Comparison of ENCODE assay signal across 17 mouse cellular contexts in genomic region chr12:24933996-24934395, GRCm38 (mm10). TPM values are rescaled to one million over a fixed set of nuclear protein-coding genes. Genes with fewer than 3 reads are reported as not detected.
DNase-seq lines count a peak whose midpoint lies in the region; ATAC-seq lines count a peak whose summit lies in the region.
"Had no signal": no experiment of that assay in that cellular context is flagged by ENCODE, and none has a peak within 500 bp of the region (broad histone marks: within the 10 kb centered on the region; RNA-seq: fewer than 3 reads in every experiment).

No protein-coding gene starts in this region.

- H3K27me3 ChIP-seq in hindbrain, embryonic 14.5 days (ENCODE audit: control insufficient read depth, insufficient read depth, low read length): no peaks in the 10 kb centered on the region
- no peaks in the 10 kb centered on the region for H3K27me3 ChIP-seq in hindbrain, embryonic 12.5 days
- no peaks in the 10 kb centered on the region for H3K27me3 ChIP-seq in midbrain, embryonic 12.5 days
- H3K27me3 ChIP-seq in midbrain, embryonic 16.5 days (ENCODE audit: control insufficient read depth, insufficient read depth, low read depth, low read length): no peaks in the 10 kb centered on the region
- H3K27me3 ChIP-seq in embryonic facial prominence, embryonic 10.5 days (replicated peaks; ENCODE audit: low read depth, poor library complexity, severe bottlenecking): no peaks in the 10 kb centered on the region
- H3K27me3 ChIP-seq: limb, embryonic 13.5 days had no signal

- H3K9ac ChIP-seq in hindbrain, embryonic 14.5 days: no peak overlapping the region
- no peak overlapping the region for H3K9ac ChIP-seq in hindbrain, embryonic 12.5 days
- no peak overlapping the region for H3K9ac ChIP-seq in midbrain, embryonic 12.5 days (replicated peaks)
- H3K9ac ChIP-seq in midbrain, embryonic 16.5 days (ENCODE audit: low read depth, low read length): no peak overlapping the region
- H3K9ac ChIP-seq: limb, embryonic 13.5 days; liver, embryonic 14.5 days had no signal

- no peak overlapping the region for H3K4me2 ChIP-seq in hindbrain, embryonic 14.5 days (replicated peaks)
- no peak overlapping the region for H3K4me2 ChIP-seq in hindbrain, embryonic 12.5 days (replicated peaks)
- no peak overlapping the region for H3K4me2 ChIP-seq in midbrain, embryonic 12.5 days (replicated peaks)
- H3K4me2 ChIP-seq in midbrain, embryonic 16.5 days (ENCODE audit: low read length): no peak overlapping the region
- H3K4me2 ChIP-seq: limb, embryonic 13.5 days had no signal

- no peak overlapping the region for H3K4me3 ChIP-seq in hindbrain, embryonic 14.5 days (replicated peaks; ENCODE audit: low read length)
- H3K4me3 ChIP-seq in hindbrain, embryonic 12.5 days: no peak overlapping the region
- no peak overlapping the region for H3K4me3 ChIP-seq in midbrain, embryonic 12.5 days
- H3K4me3 ChIP-seq in midbrain, embryonic 16.5 days (ENCODE audit: low read depth, low read length): no peak overlapping the region
- no peak overlapping the region for H3K4me3 ChIP-seq in embryonic facial prominence, embryonic 10.5 days
- H3K4me3 ChIP-seq: erythroblast, embryonic 14.5 days; gastrocnemius, adult 2 months; limb, embryonic 13.5 days; myocyte had no signal

- WGBS in hindbrain, embryonic 14.5 days: 92% methylated on average over 3 of the region's 3 CpGs
- 92% methylated on average over 3 of the region's 3 CpGs for WGBS in hindbrain, embryonic 12.5 days
- WGBS in midbrain, embryonic 12.5 days: 89% methylated on average over 3 of the region's 3 CpGs
- 84% methylated on average over 3 of the region's 3 CpGs for WGBS in midbrain, embryonic 16.5 days
- WGBS in embryonic facial prominence, embryonic 10.5 days: 87% methylated on average over 3 of the region's 3 CpGs

- peaks cover 17% of the 10 kb centered on the region; the same call in 1 of the 2 replicates for H3K4me1 ChIP-seq in hindbrain, embryonic 14.5 days (replicated peaks; ENCODE audit: control insufficient read depth, insufficient read depth, low read length)
- H3K4me1 ChIP-seq in hindbrain, embryonic 12.5 days: peaks cover 18% of the 10 kb centered on the region
- peaks cover 23% of the 10 kb centered on the region for H3K4me1 ChIP-seq in midbrain, embryonic 12.5 days
- H3K4me1 ChIP-seq in midbrain, embryonic 16.5 days (ENCODE audit: control insufficient read depth, insufficient read depth, low read length): peaks cover 16% of the 10 kb centered on the region
- 0 out of 2 replicates have a peak, but pooled peaks cover 6% of the 10 kb centered on the region for H3K4me1 ChIP-seq in embryonic facial prominence, embryonic 10.5 days

- no peaks in the 10 kb centered on the region for H3K9me3 ChIP-seq in hindbrain, embryonic 14.5 days (ENCODE audit: control insufficient read depth, low read length)
- H3K9me3 ChIP-seq in hindbrain, embryonic 12.5 days (replicated peaks): no peaks in the 10 kb centered on the region
- no peaks in the 10 kb centered on the region for H3K9me3 ChIP-seq in midbrain, embryonic 12.5 days
- H3K9me3 ChIP-seq in midbrain, embryonic 16.5 days (replicated peaks; ENCODE audit: control insufficient read depth, low read length, poor library complexity, severe bottlenecking): no peaks in the 10 kb centered on the region
- no peaks in the 10 kb centered on the region for H3K9me3 ChIP-seq in embryonic facial prominence, embryonic 10.5 days
- H3K9me3 ChIP-seq: limb, embryonic 13.5 days had no signal

- no peak for ATAC-seq in hindbrain, embryonic 14.5 days (ENCODE audit: low FRiP score)
- no peak for ATAC-seq in hindbrain, embryonic 12.5 days (ENCODE audit: low FRiP score)
- no peak for ATAC-seq in midbrain, embryonic 12.5 days (ENCODE audit: low FRiP score, low read depth)
- no peak for ATAC-seq in midbrain, embryonic 16.5 days
- ATAC-seq: intestine, embryonic 16.5 days had no signal

- H3K27ac ChIP-seq in hindbrain, embryonic 14.5 days: peak overlapping the region; percentile 21; the same call in 1 of the 2 replicates
- H3K27ac ChIP-seq in hindbrain, embryonic 12.5 days: no peak overlapping the region; the same call in 1 of the 2 replicates
- H3K27ac ChIP-seq in midbrain, embryonic 12.5 days (replicated peaks): peak overlapping the region; percentile 76
- no peak overlapping the region for H3K27ac ChIP-seq in midbrain, embryonic 16.5 days (ENCODE audit: low read length)
- H3K27ac ChIP-seq in embryonic facial prominence, embryonic 10.5 days (replicated peaks): no peak overlapping the region
- H3K27ac ChIP-seq: gastrocnemius, adult 2 months; limb, embryonic 13.5 days; liver, embryonic 14.5 days had no signal

- DNase-seq in hindbrain, embryonic 14.5 days (ENCODE audit: low spot score): no peak
- peak; percentile 56 for DNase-seq in adrenal gland, postnatal 25 days
- DNase-seq in testis, postnatal 14 days (ENCODE audit: low spot score): peak; percentile 66
- DNase-seq in embryonic facial prominence, embryonic 10.5 days (ENCODE audit: low spot score): no peak
- DNase-seq: cerebellum, adult 2 months; gastrocnemius, adult 2 months; kidney, postnatal 14 days; spleen, adult 18-20 months; thymus, postnatal 25 days had no signal

- H3K36me3 ChIP-seq in hindbrain, embryonic 14.5 days (replicated peaks; ENCODE audit: control insufficient read depth, insufficient read depth): peaks cover 17% of the 10 kb centered on the region
- H3K36me3 ChIP-seq in hindbrain, embryonic 12.5 days: no peaks in the 10 kb centered on the region; the same call in 1 of the 2 replicates
- H3K36me3 ChIP-seq in midbrain, embryonic 12.5 days: peaks cover 7% of the 10 kb centered on the region; the same call in 1 of the 2 replicates
- H3K36me3 ChIP-seq in midbrain, embryonic 16.5 days (ENCODE audit: control insufficient read depth, insufficient read depth, low read length): no peaks in the 10 kb centered on the region
- peaks cover 30% of the 10 kb centered on the region for H3K36me3 ChIP-seq in embryonic facial prominence, embryonic 10.5 days (replicated peaks)

RNA-seq across cellular contexts. Expression of gene Kidins220, which starts 40.7 kb away (rescaled TPM):
- polyA plus RNA-seq in hindbrain, embryonic 14.5 days (2014; fragmentation: Nextera tagmentation; extraction: Ambion mirVana): 174 and 189 TPM in 2 replicates
- polyA plus RNA-seq in hindbrain, embryonic 12.5 days (2016; fragmentation: Nextera tagmentation; extraction: Ambion mirVana): 103 and 106 TPM in 2 replicates
- 89.0 and 100 TPM in 2 replicates for polyA plus RNA-seq in midbrain, embryonic 12.5 days (2016; fragmentation: Nextera tagmentation; extraction: Ambion mirVana)
- polyA plus RNA-seq in midbrain, embryonic 16.5 days (2015; fragmentation: Nextera tagmentation; extraction: Ambion mirVana): 172 and 177 TPM in 2 replicates
- total RNA-seq in adrenal gland, postnatal 25 days (2021): 84.4 and 114 TPM in 2 replicates
- 18.9 and 19.0 TPM in 2 replicates for polyA plus RNA-seq in embryonic facial prominence, embryonic 10.5 days (2016; fragmentation: Nextera tagmentation; extraction: Ambion mirVana)

Comparison
In these comparisons a context has a peak if more than half of its experiments do, and no peak if none do; other contexts are left out.
1. H3K27ac ChIP-seq: peak in hindbrain, embryonic 14.5 days (single experiment) and midbrain, embryonic 12.5 days (single experiment); none in hindbrain, embryonic 12.5 days (single experiment), midbrain, embryonic 16.5 days (single experiment) and embryonic facial prominence, embryonic 10.5 days (single experiment).
2. DNase-seq: peak in adrenal gland, postnatal 25 days (single experiment) and testis, postnatal 14 days (single experiment); none in hindbrain, embryonic 14.5 days (single experiment) and embryonic facial prominence, embryonic 10.5 days (single experiment).